Mouse (Mus musculus) stomach, postnatal 0 days (tissue): ENCODE measurements around the gene Gli2. TPM values are rescaled to one million over a fixed set of nuclear protein-coding genes. Genes with fewer than 3 reads are reported as not detected.

Source experiments
- ATAC-seq: fragments of 200-750 bp; cut with Nextera tagmentation; 2 replicates; pipeline ENCODE4 v1.8.0; 2017; ENCODE audit not compliant: low FRiP score, low TSS enrichment
- DNase-seq: peaks from one replicate; pipeline ENCODE4 v3.0.0-alpha.2; 2016; ENCODE audit warnings: low spot score
- H3K27ac ChIP-seq: fragments of 300-500 bp; sonication (generic); replicated peaks from 2 replicates; pipeline ENCODE4 v1.5.1; 2014; ENCODE audit warnings: mild to moderate bottlenecking, control low read depth
- H3K27me3 ChIP-seq: fragments of 300-500 bp; sonication (generic); 2 replicates; pipeline ENCODE4 v1.6.1; 2014; ENCODE audit warnings: low read length; ENCODE audit not compliant: control insufficient read depth, insufficient read depth
- H3K36me3 ChIP-seq: fragments of 300-500 bp; sonication (generic); 2 replicates; pipeline ENCODE4 v1.6.1; 2014; ENCODE audit warnings: low read length, mixed read lengths; ENCODE audit not compliant: control insufficient read depth, insufficient read depth
- H3K4me1 ChIP-seq: fragments of 300-500 bp; sonication (generic); replicated peaks from 2 replicates; pipeline ENCODE4 v1.6.1; 2014; ENCODE audit warnings: antibody characterized with exemption; ENCODE audit not compliant: control insufficient read depth, insufficient read depth
- H3K4me2 ChIP-seq: fragments of 300-500 bp; sonication (generic); replicated peaks from 2 replicates; pipeline ENCODE4 v1.6.1; 2014; ENCODE audit warnings: low read depth, mild to moderate bottlenecking, control low read depth, moderate library complexity
- H3K4me3 ChIP-seq: fragments of 300-500 bp; sonication (generic); 2 replicates; pipeline ENCODE4 v1.5.1; 2014; ENCODE audit warnings: low read depth, low read length, control low read depth
- H3K9ac ChIP-seq: fragments of 300-500 bp; sonication (generic); 2 replicates; pipeline ENCODE4 v1.6.1; 2014; ENCODE audit warnings: mild to moderate bottlenecking, low read length, control low read depth, mixed read lengths
- H3K9me3 ChIP-seq: fragments of 300-500 bp; sonication (generic); 2 replicates; pipeline ENCODE4 v1.6.1; 2016; ENCODE audit warnings: low read length; ENCODE audit not compliant: control insufficient read depth
- CTCF ChIP-seq: IDR thresholded peaks from 2 replicates; pipeline ENCODE4 v1.5.1; 2016; ENCODE audit warnings: antibody characterized with exemption, low read depth, mild to moderate bottlenecking, moderate library complexity
- EP300 ChIP-seq: optimal IDR thresholded peaks from 2 replicates; pipeline ENCODE3; 2016; ENCODE audit warnings: antibody characterized with exemption
- WGBS: fragments of 180-500 bp; shearing (Covaris S2); extraction: QIAGEN DNeasy Blood & Tissue Kit; methylation state at CpG from one replicate; pipeline ENCODE4 v1.1.7; 2014; 5-methylcytosine and 5-hydroxymethylcytosine counted together
- polyA plus RNA-seq: library from polyadenylated mRNA; unstranded; fragments of >200 nt; fragmentation: Nextera tagmentation; extraction: Ambion mirVana; gene quantifications from 2 replicates; pipeline ENCODE4 v1.2.1, GENCODE M21; 2015

Gli2 gene
- polyA plus RNA-seq, 1 experiment from 2014 or later = 2.0 TPM

- TF ChIP-seq CTCF = no peak
- no peak for TF ChIP-seq EP300
- 79% methylated on average over 11 of the region's 11 CpGs for WGBS
- Histone ChIP-seq H3K9ac (no peak overlapping the region), H3K9me3 (no peaks in the 10 kb centered on the region), H3K4me2 (no peak overlapping the region), H3K27me3 (no peaks in the 10 kb centered on the region), H3K27ac (no peak overlapping the region), H3K4me1 (no peaks in the 10 kb centered on the region), H3K4me3 (no peak overlapping the region), H3K36me3 (no peaks in the 10 kb centered on the region)
- ATAC-seq (peak; percentile 20; the same call in 1 of the 2 replicates), DNase-seq (no peak)
Measured at GRCm38 (mm10) chr1:118969409-118969808, 84.0 kb downstream of the Gli2 start.

GRCm38 (mm10) chr1:118968661-118969179, 84.7 kb downstream of the Gli2 start:
- Histone ChIP-seq H3K27me3 (no peaks in the 10 kb centered on the region), H3K36me3 (no peaks in the 10 kb centered on the region), H3K4me2 (no peak overlapping the region), H3K4me3 (no peak overlapping the region), H3K27ac (no peak overlapping the region), H3K9ac (no peak overlapping the region), H3K4me1 (no peaks in the 10 kb centered on the region), H3K9me3 (no peaks in the 10 kb centered on the region)
- DNase-seq = no peak
- ATAC-seq = no peak
- TF ChIP-seq EP300 = no peak
- no peak for TF ChIP-seq CTCF
- WGBS = 71% methylated on average over 5 of the region's 5 CpGs

DNA sequence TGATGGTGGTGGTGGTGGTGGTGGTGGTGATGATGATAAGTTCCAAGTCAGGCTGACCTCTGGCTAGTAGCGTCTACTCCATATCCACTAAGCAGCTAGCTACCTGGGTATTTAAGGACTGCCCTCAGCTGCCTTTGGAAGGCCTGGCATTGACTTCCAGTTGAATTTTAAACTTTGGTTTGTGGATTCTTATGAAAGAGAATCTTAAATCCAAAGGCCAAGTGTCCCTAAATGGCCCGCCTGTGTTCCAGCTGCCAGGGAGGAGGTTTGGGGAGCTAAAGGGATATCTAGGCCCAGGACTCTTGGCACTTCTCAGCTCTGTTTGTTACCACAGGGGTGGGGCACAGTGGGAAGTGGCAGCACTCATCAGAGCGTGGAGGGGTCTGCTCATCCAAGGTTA, 85.4 kb downstream of the Gli2 start:
- Histone ChIP-seq H3K27me3 (no peaks in the 10 kb centered on the region), H3K4me2 (no peak overlapping the region), H3K9me3 (no peaks in the 10 kb centered on the region), H3K4me1 (no peaks in the 10 kb centered on the region), H3K27ac (no peak overlapping the region), H3K4me3 (no peak overlapping the region), H3K36me3 (no peaks in the 10 kb centered on the region), H3K9ac (no peak overlapping the region)
- 89% methylated on average over 3 of the region's 3 CpGs for WGBS
- DNase-seq = no peak
- ATAC-seq = no peak
- TF ChIP-seq CTCF (no peak), EP300 (no peak)

- H3K4me1 ChIP-seq = no peaks in the 10 kb centered on the region
- H3K4me2 ChIP-seq = no peak overlapping the region
- no peaks in the 10 kb centered on the region for H3K36me3 ChIP-seq
- DNase-seq (no peak), ATAC-seq (no peak)
- H3K9me3 ChIP-seq = no peaks in the 10 kb centered on the region
- TF ChIP-seq CTCF (no peak), EP300 (no peak)
- no peak overlapping the region for H3K27ac ChIP-seq
- 46% methylated on average over 3 of the region's 3 CpGs for WGBS
- H3K9ac ChIP-seq = no peak overlapping the region
- no peaks in the 10 kb centered on the region for H3K27me3 ChIP-seq
- H3K4me3 ChIP-seq = no peak overlapping the region
Measured at GRCm38 (mm10) chr1:118967281-118967680, 86.1 kb downstream of the Gli2 start.

GRCm38 (mm10) chr1:118958644-118959043, 94.8 kb downstream of the Gli2 start:
- ATAC-seq (peak; percentile 79), DNase-seq (peak; percentile 71)
- H3K27ac ChIP-seq = no peak overlapping the region
- no peak overlapping the region for H3K9ac ChIP-seq
- 0 out of 2 replicates have a peak, but pooled peaks cover 9% of the 10 kb centered on the region for H3K4me1 ChIP-seq
- H3K36me3 ChIP-seq = no peaks in the 10 kb centered on the region
- no peaks in the 10 kb centered on the region for H3K27me3 ChIP-seq
- H3K4me2 ChIP-seq = no peak overlapping the region
- H3K9me3 ChIP-seq = no peaks in the 10 kb centered on the region
- no peak overlapping the region for H3K4me3 ChIP-seq
- WGBS = 69% methylated on average over 7 of the region's 7 CpGs
- no peak for TF ChIP-seq EP300
- TF ChIP-seq CTCF = no peak

DNA sequence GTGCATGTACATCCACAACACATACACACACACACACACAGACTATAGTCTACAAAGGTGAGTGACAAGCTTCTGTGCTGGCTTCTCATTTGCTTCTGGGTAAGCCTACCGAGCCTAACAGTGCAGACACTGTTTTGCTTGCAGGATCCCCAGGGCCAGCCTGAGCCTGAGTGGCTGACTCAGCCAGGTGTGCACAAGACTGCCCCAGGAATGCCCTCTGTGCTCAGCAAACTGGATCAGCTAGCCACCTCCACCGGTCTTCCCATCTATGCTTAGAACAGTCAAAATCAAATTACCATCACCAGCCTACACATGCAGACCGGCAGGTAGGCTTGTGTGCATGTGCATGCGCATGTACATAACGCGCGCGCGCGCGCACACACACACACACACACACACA, 97.6 kb downstream of the Gli2 start:
- no peaks in the 10 kb centered on the region for H3K27me3 ChIP-seq
- H3K27ac ChIP-seq = peak overlapping the region; percentile 63; the same call in 1 of the 2 replicates
- ATAC-seq (peak; percentile 55), DNase-seq (peak; percentile 36)
- no peak overlapping the region for H3K9ac ChIP-seq
- TF ChIP-seq CTCF (no peak), EP300 (no peak)
- H3K9me3 ChIP-seq = no peaks in the 10 kb centered on the region
- 0 out of 2 replicates have a peak, but pooled peaks cover 9% of the 10 kb centered on the region for H3K4me1 ChIP-seq
- H3K4me3 ChIP-seq = no peak overlapping the region
- H3K4me2 ChIP-seq = no peak overlapping the region
- 82% methylated on average over 11 of the region's 11 CpGs for WGBS
- H3K36me3 ChIP-seq = no peaks in the 10 kb centered on the region
